In the genomic region with DNA sequence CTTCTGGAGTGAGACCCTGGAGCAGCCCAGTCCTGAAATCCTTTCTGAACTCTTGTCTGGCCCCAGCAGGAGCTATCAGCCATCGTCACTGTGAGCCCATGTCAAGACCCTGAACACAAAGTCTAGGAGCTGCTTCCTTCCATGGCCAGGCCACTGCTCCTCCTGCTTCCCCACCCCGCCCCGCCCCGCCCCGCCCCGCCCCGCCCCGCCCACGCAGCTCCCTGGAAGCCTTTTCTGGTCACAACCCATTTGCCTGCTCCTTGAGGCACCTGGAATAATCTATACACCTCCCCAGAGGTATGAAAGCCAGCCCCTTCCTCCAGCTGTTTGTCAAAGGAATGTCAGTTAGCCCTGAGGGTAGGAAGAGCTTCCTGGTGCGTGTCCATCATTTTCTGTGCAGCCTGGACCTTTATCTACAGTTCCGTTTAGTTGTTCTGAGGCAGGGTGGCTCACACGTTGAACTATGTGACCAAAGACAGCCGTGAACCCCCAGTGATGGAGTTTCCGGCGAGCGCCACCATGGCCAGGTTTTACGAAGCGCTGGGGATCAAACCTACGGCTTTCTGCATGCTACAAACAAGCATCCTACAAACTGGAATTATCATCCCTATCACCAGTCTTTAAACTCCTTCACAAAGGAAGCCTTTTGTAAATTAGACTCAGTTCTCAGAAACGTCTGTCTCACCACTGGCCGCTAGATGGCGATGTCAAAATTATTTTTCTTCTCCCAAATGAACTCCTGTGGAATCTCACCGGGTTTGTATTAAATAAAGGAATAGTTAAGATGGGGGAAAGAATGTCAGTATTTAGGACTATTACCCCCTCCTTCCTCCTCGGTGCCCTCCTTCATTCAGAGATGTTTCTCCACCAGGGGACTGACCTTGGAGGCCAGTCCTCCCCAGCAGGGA, we compare ENCODE assay signal across 9 mouse cellular contexts. TPM values are rescaled to one million over a fixed set of nuclear protein-coding genes. Genes with fewer than 3 reads are reported as not detected.
DNase-seq lines count a peak whose midpoint lies in the region; ATAC-seq and TF ChIP-seq lines count a peak whose summit lies in the region.
"Not testable (repeated sequence)": the region's sequence is repeated elsewhere in the genome, so short reads cannot be mapped to it uniquely, and the experiment has no call there.
"Had no signal": no experiment of that assay in that cellular context is flagged by ENCODE, and none has a peak within 500 bp of the region (broad histone marks: within the 10 kb centered on the region; RNA-seq: fewer than 3 reads in every experiment).

No protein-coding gene starts in this region.

- not testable (repeated sequence) for DNase-seq in MEL (ENCODE audit: low read depth, low spot score)
- DNase-seq in embryo, embryonic 10 days (ENCODE audit: low spot score), result peak; percentile 73
- peak; percentile 78 for DNase-seq in forebrain, postnatal 0 days
- DNase-seq in hindbrain, embryonic 14.5 days (ENCODE audit: low spot score), result peak; percentile 73
- peak; percentile 44 for DNase-seq in layer of hippocampus, adult 11-12 months (ENCODE audit: low spot score)
- peak; percentile 77 for DNase-seq in midbrain, embryonic 14.5 days

- 10% methylated on average over 24 of the region's 24 CpGs for WGBS in forebrain, postnatal 0 days
- WGBS in hindbrain, embryonic 14.5 days, result 15% methylated on average over 21 of the region's 24 CpGs
- WGBS in liver, embryonic 15.5 days (ENCODE audit: insufficient replicate concordance), result 6% methylated on average over 24 of the region's 24 CpGs
- WGBS in midbrain, embryonic 14.5 days, result 11% methylated on average over 24 of the region's 24 CpGs
- WGBS in stomach, embryonic 14.5 days, result 6% methylated on average over 24 of the region's 24 CpGs

- H3K4me2 ChIP-seq in forebrain, postnatal 0 days (ENCODE audit: low read depth), result peak overlapping the region; percentile 30
- peak overlapping the region; percentile 27 for H3K4me2 ChIP-seq in hindbrain, embryonic 14.5 days (replicated peaks)
- H3K4me2 ChIP-seq in liver, embryonic 15.5 days, result peak overlapping the region; percentile 45
- peak overlapping the region; percentile 28; the same call in 1 of the 2 replicates for H3K4me2 ChIP-seq in midbrain, embryonic 14.5 days (ENCODE audit: low read length)
- H3K4me2 ChIP-seq in stomach, embryonic 14.5 days (replicated peaks; ENCODE audit: low read depth, low read length), result peak overlapping the region; percentile 31

- not testable (repeated sequence) for H3K9ac ChIP-seq in MEL (ENCODE audit: control insufficient read depth, low read depth, low read length, poor library complexity, severe bottlenecking); forebrain, postnatal 0 days; hindbrain, embryonic 14.5 days; liver, embryonic 15.5 days; midbrain, embryonic 14.5 days (replicated peaks; ENCODE audit: low read length); stomach, embryonic 14.5 days (replicated peaks; ENCODE audit: low read depth, low read length)

- H3K4me3 ChIP-seq in MEL (ENCODE audit: control insufficient read depth in 1 of 2, insufficient read depth in 1 of 2, low read depth in 2 of 2, low read length in 2 of 2); forebrain, postnatal 0 days (ENCODE audit: low read depth, low read length); hindbrain, embryonic 14.5 days (replicated peaks; ENCODE audit: low read length); liver, embryonic 15.5 days (replicated peaks); midbrain, embryonic 14.5 days (replicated peaks; ENCODE audit: low read depth, low read length); stomach, embryonic 14.5 days (ENCODE audit: low read depth, low read length): not testable (repeated sequence)

- H3K4me1 ChIP-seq in MEL (ENCODE audit: control insufficient read depth in 1 of 2, insufficient read depth in 2 of 2, low read length in 2 of 2); forebrain, postnatal 0 days (ENCODE audit: insufficient read depth); hindbrain, embryonic 14.5 days (replicated peaks; ENCODE audit: control insufficient read depth, insufficient read depth, low read length); liver, embryonic 15.5 days (replicated peaks); midbrain, embryonic 14.5 days (ENCODE audit: control insufficient read depth, insufficient read depth, low read length); stomach, embryonic 14.5 days (ENCODE audit: control insufficient read depth, insufficient read depth, low read length): not testable (repeated sequence)

- not testable (repeated sequence) for H3K36me3 ChIP-seq in MEL (ENCODE audit: control insufficient read depth in 1 of 2, insufficient read depth in 2 of 2, low read length in 2 of 2); forebrain, postnatal 0 days (ENCODE audit: insufficient read depth); hindbrain, embryonic 14.5 days (replicated peaks; ENCODE audit: control insufficient read depth, insufficient read depth); liver, embryonic 15.5 days (replicated peaks); midbrain, embryonic 14.5 days (ENCODE audit: control insufficient read depth, insufficient read depth, low read length); stomach, embryonic 14.5 days (ENCODE audit: control insufficient read depth, insufficient read depth, low read length)

- TF ChIP-seq POLR2A in MEL (IDR thresholded peaks at IDR 0.05; ENCODE audit: control insufficient read depth in 1 of 2, insufficient read depth in 1 of 2, low read depth in 1 of 2, low read length in 2 of 2, poor library complexity in 1 of 2), result not testable (repeated sequence)

- not testable (repeated sequence) for H3K27ac ChIP-seq in MEL (ENCODE audit: control insufficient read depth, low read depth, low read length); forebrain, postnatal 0 days (ENCODE audit: low read depth, low read length); hindbrain, embryonic 14.5 days; liver, embryonic 15.5 days (replicated peaks); midbrain, embryonic 14.5 days (replicated peaks; ENCODE audit: low read depth, low read length); stomach, embryonic 14.5 days (ENCODE audit: low read length)

- not testable (repeated sequence) for H3K9me3 ChIP-seq in MEL (replicated peaks; ENCODE audit: insufficient read depth, low read length); forebrain, postnatal 0 days (ENCODE audit: low read length); hindbrain, embryonic 14.5 days (ENCODE audit: control insufficient read depth, low read length); liver, embryonic 15.5 days (replicated peaks); midbrain, embryonic 14.5 days (ENCODE audit: control insufficient read depth, low read length); stomach, embryonic 14.5 days (ENCODE audit: control insufficient read depth, low read depth, low read length)

- ATAC-seq in forebrain, postnatal 0 days; hindbrain, embryonic 14.5 days (ENCODE audit: low FRiP score); liver, embryonic 15.5 days (ENCODE audit: insufficient read depth); midbrain, embryonic 14.5 days (ENCODE audit: low FRiP score, low TSS enrichment); stomach, embryonic 14.5 days (ENCODE audit: insufficient number of reproducible peaks, insufficient read depth, low FRiP score, low read depth): not testable (repeated sequence)

- H3K27me3 ChIP-seq in MEL (ENCODE audit: control insufficient read depth in 1 of 2, insufficient read depth in 2 of 2, low read length in 2 of 2); forebrain, postnatal 0 days (ENCODE audit: insufficient read depth, low read length); hindbrain, embryonic 14.5 days (ENCODE audit: control insufficient read depth, insufficient read depth, low read length); liver, embryonic 15.5 days; midbrain, embryonic 14.5 days (ENCODE audit: control insufficient read depth, insufficient read depth, low read length); stomach, embryonic 14.5 days (ENCODE audit: control insufficient read depth, insufficient read depth, low read length): not testable (repeated sequence)

- H3K79me2 ChIP-seq in MEL (ENCODE audit: control insufficient read depth, insufficient read depth, low read length, poor library complexity), result not testable (repeated sequence)

- TF ChIP-seq EP300 in MEL (IDR thresholded peaks at IDR 0.05; ENCODE audit: low read depth in 1 of 2, low read length in 2 of 2), result not testable (repeated sequence)

- not testable (repeated sequence) for TF ChIP-seq RAD21 in MEL (IDR thresholded peaks at IDR 0.05; ENCODE audit: low read depth, low read length)

- peak in 2 of 3 experiments; percentile 13 to 21; a peak in 1 of 6 replicates for TF ChIP-seq CTCF in MEL (IDR thresholded peaks at IDR 0.05 in 2 of 3, conservative IDR thresholded peaks at IDR 0.05 in 1 of 3; ENCODE audit: control insufficient read depth in 1 of 3, insufficient read depth in 1 of 3, low read depth in 2 of 3, low read length in 3 of 3, poor library complexity in 1 of 3, severe bottlenecking in 1 of 3)
- TF ChIP-seq CTCF in forebrain, postnatal 0 days (IDR thresholded peaks at IDR 0.05; ENCODE audit: low read depth), result peak; percentile 65

RNA-seq across cellular contexts. Expression of gene Cdh5, which starts 10.2 kb away (rescaled TPM):
- total RNA-seq in MEL (2012; rRNA removed), result not detected in 2 replicates
- not detected for polyA plus RNA-seq in MEL (2012; ENCODE audit: insufficient read depth in 1 of 2, insufficient read length in 2 of 2, low read depth in 1 of 2, low replicate concordance in 2 of 2, missing spikeins in 1 of 2)
- total RNA-seq in forebrain, postnatal 0 days (2014; rRNA removed), result 10.9 and 18.1 TPM in 2 replicates
- 8.1 and 8.4 TPM in 2 replicates for polyA plus RNA-seq in forebrain, postnatal 0 days (2015; fragmentation: Nextera tagmentation; extraction: Ambion mirVana)
- 16.6 and 17.3 TPM in 2 replicates for polyA plus RNA-seq in hindbrain, embryonic 14.5 days (2014; fragmentation: Nextera tagmentation; extraction: Ambion mirVana)
- polyA plus RNA-seq in liver, embryonic 15.5 days (2015; fragmentation: Nextera tagmentation; extraction: Ambion mirVana), result 8.6 and 9.5 TPM in 2 replicates
- polyA plus RNA-seq in midbrain, embryonic 14.5 days (2014; fragmentation: Nextera tagmentation; extraction: Ambion mirVana), result 5.3 and 12.7 TPM in 2 replicates
- 30.2 and 33.1 TPM in 2 replicates for polyA plus RNA-seq in stomach, embryonic 14.5 days (2014; fragmentation: Nextera tagmentation; extraction: Ambion mirVana)
- polyA plus RNA-seq: G1E had no signal
